Mouse (Mus musculus) lung, embryonic 14.5 days (tissue): ENCODE data around the gene Nol10. TPM values are rescaled to one million over a fixed set of nuclear protein-coding genes. Genes with fewer than 3 reads are reported as not detected.

Experiments used
- ATAC-seq: fragments of 200-750 bp; cut with Nextera tagmentation; 2 replicates; pipeline ENCODE4 v1.8.0; 2017; ENCODE audit warnings: mild to moderate bottlenecking, moderate TSS enrichment, moderate library complexity; ENCODE audit not compliant: insufficient read depth
- DNase-seq: peaks from one replicate; pipeline ENCODE4 v3.0.0-alpha.2; 2015
- H3K27ac ChIP-seq: fragments of 300-500 bp; sonication (generic); 2 replicates; pipeline ENCODE4 v1.5.1; 2014; ENCODE audit warnings: low read depth, mild to moderate bottlenecking, moderate library complexity
- H3K27me3 ChIP-seq: fragments of 300-500 bp; sonication (generic); 2 replicates; pipeline ENCODE4 v1.6.1; 2014; ENCODE audit warnings: low read length, control low read depth; ENCODE audit not compliant: insufficient read depth
- H3K36me3 ChIP-seq: fragments of 300-500 bp; sonication (generic); 2 replicates; pipeline ENCODE4 v1.6.1; 2014; ENCODE audit warnings: control low read depth; ENCODE audit not compliant: insufficient read depth
- H3K4me1 ChIP-seq: fragments of 300-500 bp; sonication (generic); 2 replicates; pipeline ENCODE4 v1.6.1; 2014; ENCODE audit warnings: antibody characterized with exemption, control low read depth; ENCODE audit not compliant: insufficient read depth
- H3K4me2 ChIP-seq: fragments of 300-500 bp; sonication (generic); 2 replicates; pipeline ENCODE4 v1.6.1; 2014; ENCODE audit warnings: mild to moderate bottlenecking
- H3K4me3 ChIP-seq: fragments of 300-500 bp; sonication (generic); 2 replicates; pipeline ENCODE4 v1.5.1; 2014; ENCODE audit warnings: low read depth, low read length
- H3K9ac ChIP-seq: fragments of 300-500 bp; sonication (generic); 2 replicates; pipeline ENCODE4 v1.6.1; 2014
- H3K9me3 ChIP-seq: fragments of 300-500 bp; sonication (generic); 2 replicates; pipeline ENCODE4 v1.6.1; 2016; ENCODE audit warnings: low read depth, low read length, control low read depth
- CTCF ChIP-seq: IDR thresholded peaks from 2 replicates; pipeline ENCODE4 v1.5.1; 2016; ENCODE audit warnings: antibody characterized with exemption, low read depth
- WGBS: fragments of 180-500 bp; shearing (Covaris S2); extraction: QIAGEN DNeasy Blood & Tissue Kit; methylation state at CpG from one replicate; pipeline ENCODE4 v1.1.7; 2014; 5-methylcytosine and 5-hydroxymethylcytosine counted together
- polyA plus RNA-seq: library from polyadenylated mRNA; unstranded; fragments of >200 nt; fragmentation: Nextera tagmentation; extraction: Ambion mirVana; gene quantifications from 2 replicates; pipeline ENCODE4 v1.2.1, GENCODE M21; 2014

Gene Nol10
- polyA plus RNA-seq, 1 experiment from 2014 or later = 30.0 TPM

DNA sequence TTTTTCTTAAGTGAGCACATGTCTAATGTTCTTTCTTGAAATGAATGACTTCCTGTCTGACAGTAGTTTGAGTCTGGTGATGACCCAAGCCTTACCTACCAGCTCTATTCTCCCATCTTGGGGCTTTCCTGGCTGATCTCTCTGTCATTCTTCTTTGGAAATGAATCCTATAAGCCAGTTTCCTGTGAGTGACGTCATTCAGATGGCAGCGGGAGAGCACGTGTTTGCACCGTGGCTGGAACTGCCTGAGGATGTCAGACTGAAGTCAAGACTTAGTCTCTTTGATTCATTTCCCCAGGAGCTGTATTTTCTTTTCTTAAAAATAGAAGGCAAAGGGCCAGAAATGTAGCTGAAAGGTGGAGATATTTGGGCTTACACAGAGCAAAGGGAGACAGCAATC lies 42.3 kb downstream of the Nol10 start:
- peak; percentile 63 for DNase-seq
- Histone ChIP-seq H3K36me3 (0 out of 2 replicates have a peak, but pooled peaks cover 10% of the 10 kb centered on the region), H3K9ac (no peak overlapping the region), H3K27me3 (no peaks in the 10 kb centered on the region), H3K4me1 (peaks cover 6% of the 10 kb centered on the region), H3K4me2 (no peak overlapping the region), H3K9me3 (no peaks in the 10 kb centered on the region), H3K4me3 (no peak overlapping the region), H3K27ac (no peak overlapping the region)
- ATAC-seq = peak; percentile 49; the same call in 1 of the 2 replicates
- no peak for TF ChIP-seq CTCF
- WGBS = 55% methylated on average over 4 of the region's 4 CpGs

DNA sequence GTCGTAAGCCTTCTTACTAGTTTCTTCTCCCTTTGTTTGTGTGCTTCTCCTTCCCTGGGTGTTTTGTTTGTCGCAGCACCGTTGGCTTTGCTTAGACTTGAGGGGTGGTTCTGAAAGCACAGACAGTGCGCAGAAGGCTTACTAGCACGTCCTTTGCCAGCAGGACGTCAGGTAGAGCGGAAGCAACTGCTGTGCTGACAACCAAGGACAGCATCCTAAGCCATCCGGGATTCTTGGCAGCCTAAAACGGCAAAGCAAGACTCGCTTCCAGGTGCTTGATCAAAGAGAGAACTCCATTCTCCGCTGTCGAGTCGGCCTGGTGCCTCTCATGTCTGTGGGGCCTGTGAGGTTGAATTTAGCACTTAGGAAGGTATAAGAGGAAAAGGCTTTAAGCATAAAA lies 44.9 kb downstream of the Nol10 start:
- H3K9me3 ChIP-seq = no peaks in the 10 kb centered on the region
- WGBS = 71% methylated on average over 13 of the region's 13 CpGs

DNA sequence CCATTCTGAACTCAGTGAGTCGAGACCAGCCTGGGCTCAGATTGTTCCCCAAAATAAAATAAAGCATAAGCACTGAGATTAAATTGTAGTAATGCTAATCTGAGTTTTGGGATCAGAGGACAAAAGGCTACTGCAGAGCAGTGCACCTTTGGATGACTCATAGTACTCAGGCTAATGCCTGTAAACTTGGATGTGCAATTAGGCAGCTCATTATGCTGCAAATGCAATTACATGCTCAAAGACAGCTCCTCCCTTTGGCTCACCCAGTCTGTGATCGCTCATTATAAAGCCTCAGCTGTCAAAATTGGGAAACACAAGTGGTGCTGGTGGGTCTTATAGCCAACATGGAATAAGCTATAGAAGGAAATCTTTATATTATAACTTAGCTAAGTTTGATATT lies 48.9 kb downstream of the Nol10 start:
- no peak overlapping the region for H3K27ac ChIP-seq
- ATAC-seq (no peak), DNase-seq (no peak)
- H3K27me3 ChIP-seq = no peaks in the 10 kb centered on the region
- H3K9ac ChIP-seq = no peak overlapping the region
- no peak for TF ChIP-seq CTCF
- no peak overlapping the region for H3K4me3 ChIP-seq
- no peak overlapping the region for H3K4me2 ChIP-seq
- no peaks in the 10 kb centered on the region for H3K4me1 ChIP-seq
- H3K36me3 ChIP-seq = 0 out of 2 replicates have a peak, but pooled peaks cover 14% of the 10 kb centered on the region
- 76% methylated on average over 2 of the region's 2 CpGs for WGBS
- H3K9me3 ChIP-seq = no peaks in the 10 kb centered on the region

More for the DNA sequence above, 44.9 kb downstream of the Nol10 start:
- DNase-seq (no peak), ATAC-seq (no peak)
- H3K4me2 ChIP-seq = no peak overlapping the region
- H3K4me1 ChIP-seq = no peaks in the 10 kb centered on the region
- no peak overlapping the region for H3K27ac ChIP-seq
- no peak for TF ChIP-seq CTCF
- H3K4me3 ChIP-seq = no peak overlapping the region
- H3K36me3 ChIP-seq = 0 out of 2 replicates have a peak, but pooled peaks cover 10% of the 10 kb centered on the region
- H3K9ac ChIP-seq = no peak overlapping the region
- H3K27me3 ChIP-seq = no peaks in the 10 kb centered on the region

GRCm38 (mm10) chr12:17401419-17401818 lies 53.2 kb downstream of the Nol10 start:
- 78% methylated on average over 1 of the region's 1 CpGs for WGBS
- Histone ChIP-seq H3K4me2 (no peak overlapping the region), H3K27ac (no peak overlapping the region), H3K4me1 (no peaks in the 10 kb centered on the region), H3K27me3 (no peaks in the 10 kb centered on the region), H3K4me3 (no peak overlapping the region), H3K36me3 (peaks cover 41% of the 10 kb centered on the region), H3K9me3 (no peaks in the 10 kb centered on the region), H3K9ac (no peak overlapping the region)
- DNase-seq = peak; percentile 17
- no peak for TF ChIP-seq CTCF
- no peak for ATAC-seq

GRCm38 (mm10) chr12:17402116-17402515 lies 53.9 kb downstream of the Nol10 start:
- Histone ChIP-seq H3K4me3 (no peak overlapping the region), H3K27ac (no peak overlapping the region), H3K9ac (no peak overlapping the region), H3K4me1 (no peaks in the 10 kb centered on the region), H3K9me3 (no peaks in the 10 kb centered on the region), H3K36me3 (peaks cover 43% of the 10 kb centered on the region), H3K4me2 (no peak overlapping the region), H3K27me3 (no peaks in the 10 kb centered on the region)
- no peak for ATAC-seq
- no peak for TF ChIP-seq CTCF
- 76% methylated on average over 3 of the region's 3 CpGs for WGBS
- DNase-seq = no peak

DNA sequence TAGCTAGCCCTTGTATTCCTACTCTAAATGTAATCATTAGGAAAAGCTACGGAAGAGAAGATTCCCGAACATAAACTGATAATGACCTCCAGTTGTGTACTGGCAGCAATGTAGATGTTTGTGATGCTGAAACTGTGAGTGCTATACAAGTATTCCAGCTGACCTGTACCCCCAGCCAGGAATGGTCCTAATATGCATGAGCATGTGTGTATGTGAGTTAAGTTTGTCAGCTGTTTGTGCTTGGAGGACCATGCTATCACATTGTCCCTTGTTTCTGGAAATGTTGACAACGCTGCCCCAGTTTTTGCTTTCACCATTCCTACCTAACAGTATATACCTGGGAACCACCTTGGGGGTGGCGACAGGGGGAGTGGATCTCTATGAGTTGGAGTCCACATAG lies 55.7 kb downstream of the Nol10 start:
- Histone ChIP-seq H3K4me3 (no peak overlapping the region), H3K36me3 (peaks cover 60% of the 10 kb centered on the region), H3K9me3 (no peaks in the 10 kb centered on the region), H3K4me1 (no peaks in the 10 kb centered on the region), H3K27me3 (no peaks in the 10 kb centered on the region), H3K9ac (no peak overlapping the region), H3K4me2 (no peak overlapping the region), H3K27ac (no peak overlapping the region)
- WGBS = 87% methylated on average over 4 of the region's 4 CpGs
- DNase-seq = no peak
- no peak for TF ChIP-seq CTCF
- no peak for ATAC-seq

GRCm38 (mm10) chr12:17406825-17407224 lies 58.6 kb downstream of the Nol10 start:
- DNase-seq (no peak), ATAC-seq (no peak)
- Histone ChIP-seq H3K4me3 (no peak overlapping the region), H3K27me3 (no peaks in the 10 kb centered on the region), H3K4me2 (no peak overlapping the region), H3K36me3 (peaks cover 57% of the 10 kb centered on the region), H3K9ac (no peak overlapping the region), H3K4me1 (no peaks in the 10 kb centered on the region), H3K27ac (no peak overlapping the region), H3K9me3 (no peaks in the 10 kb centered on the region)
- WGBS = 93% methylated on average over 4 of the region's 4 CpGs
- no peak for TF ChIP-seq CTCF

- Histone ChIP-seq H3K27me3 (no peaks in the 10 kb centered on the region), H3K9ac (no peak overlapping the region), H3K4me2 (no peak overlapping the region), H3K4me1 (no peaks in the 10 kb centered on the region), H3K36me3 (peaks cover 49% of the 10 kb centered on the region), H3K4me3 (no peak overlapping the region), H3K27ac (no peak overlapping the region), H3K9me3 (no peaks in the 10 kb centered on the region)
- ATAC-seq = no peak
- TF ChIP-seq CTCF = no peak
- no peak for DNase-seq
- WGBS = 93% methylated on average over 7 of the region's 7 CpGs
Observed at GRCm38 (mm10) chr12:17408312-17408711, 60.1 kb downstream of the Nol10 start.
